Mouse (Mus musculus): Measurements from ENCODE around the gene 9530053A07Rik. TPM values are rescaled to one million over a fixed set of nuclear protein-coding genes. Genes with fewer than 3 reads are reported as not detected.
A peak's percentile ranks its signal among the peaks of the same experiment; 100 is the strongest.

9530053A07Rik gene
- total and polyA plus RNA-seq, 3 experiments, result 0.08 TPM; not detected in 2

DNA sequence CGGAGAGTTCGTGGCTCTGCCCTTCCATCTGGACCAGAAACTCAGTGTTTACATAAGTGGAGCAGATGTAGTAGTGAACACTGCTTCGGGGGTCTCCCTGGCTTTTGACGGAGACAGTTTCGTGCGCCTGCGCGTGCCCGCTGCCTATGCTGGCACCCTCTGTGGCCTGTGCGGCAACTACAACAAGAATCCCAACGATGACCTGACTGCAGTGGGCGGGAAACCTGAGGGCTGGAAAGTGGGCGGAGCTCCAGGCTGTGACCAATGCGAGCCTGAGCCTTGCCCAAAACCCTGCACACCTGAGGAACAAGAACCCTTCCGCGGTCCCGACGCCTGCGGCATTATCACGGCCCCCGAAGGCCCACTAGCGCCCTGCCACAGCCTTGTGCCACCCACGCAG lies 24.6 kb upstream of the 9530053A07Rik start:
- Histone ChIP-seq H3K4me3 (no peak overlapping the region), H3K36me3 (ENCODE audit: control insufficient read depth, insufficient read depth, low read length) (no peaks in the 10 kb centered on the region), H3K9ac (ENCODE audit: low read depth, low read length) (no peak overlapping the region), H3K27ac (no peak overlapping the region), H3K4me1 (ENCODE audit: control insufficient read depth, insufficient read depth, low read length) (no peaks in the 10 kb centered on the region), H3K27me3 (ENCODE audit: control insufficient read depth, insufficient read depth, low read length) (no peaks in the 10 kb centered on the region), H3K79me2 (replicated peaks; ENCODE audit: control insufficient read depth, insufficient read depth, low read length) (no peaks in the 10 kb centered on the region)
- DNase-seq, result no peak
- no peak for TF ChIP-seq POLR2A (IDR thresholded peaks at IDR 0.05; ENCODE audit: insufficient read depth, low read depth, low read length)
- no peak for TF ChIP-seq EP300 (IDR thresholded peaks at IDR 0.05; ENCODE audit: insufficient read depth, low read depth, low read length)
- no peak for TF ChIP-seq CTCF (IDR thresholded peaks at IDR 0.05)
- intact Hi-C loops (cut with DNase I), result no loop called here
- WGBS, result 11% methylated on average over 23 of the region's 23 CpGs

DNA sequence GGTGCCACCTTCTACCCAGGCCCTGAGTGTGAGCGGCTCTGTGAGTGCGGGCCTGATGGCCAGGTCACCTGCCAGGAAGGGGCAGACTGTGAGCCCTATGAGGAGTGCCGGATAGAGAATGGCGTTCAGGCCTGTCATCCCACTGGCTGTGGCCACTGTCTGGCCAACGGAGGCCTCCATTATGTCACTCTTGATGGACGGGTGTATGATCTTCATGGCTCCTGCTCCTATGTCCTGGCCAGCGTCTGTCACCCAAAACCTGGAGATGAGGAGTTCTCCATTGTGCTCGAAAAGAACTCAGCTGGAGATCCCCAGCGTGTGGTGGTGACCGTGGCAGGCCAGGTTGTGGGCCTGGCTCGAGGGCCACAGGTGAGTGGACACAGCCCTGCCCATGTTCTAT lies 23.0 kb upstream of the 9530053A07Rik start:
- Histone ChIP-seq H3K27me3 (ENCODE audit: control insufficient read depth, insufficient read depth, low read length) (no peaks in the 10 kb centered on the region), H3K79me2 (replicated peaks; ENCODE audit: control insufficient read depth, insufficient read depth, low read length) (no peaks in the 10 kb centered on the region), H3K9ac (ENCODE audit: low read depth, low read length) (no peak overlapping the region), H3K4me3 (no peak overlapping the region), H3K4me1 (ENCODE audit: control insufficient read depth, insufficient read depth, low read length) (no peaks in the 10 kb centered on the region), H3K36me3 (ENCODE audit: control insufficient read depth, insufficient read depth, low read length) (no peaks in the 10 kb centered on the region), H3K27ac (no peak overlapping the region)
- intact Hi-C loops (cut with DNase I), result loop anchor here (2.0 kb wide), 1 partner anchor 51 kb away; no protein-coding TSS in a partner anchor
- WGBS, result 81% methylated on average over 11 of the region's 11 CpGs
- no peak for TF ChIP-seq EP300 (IDR thresholded peaks at IDR 0.05; ENCODE audit: insufficient read depth, low read depth, low read length)
- TF ChIP-seq CTCF (IDR thresholded peaks at IDR 0.05), result no peak
- TF ChIP-seq POLR2A (IDR thresholded peaks at IDR 0.05; ENCODE audit: insufficient read depth, low read depth, low read length), result no peak
- DNase-seq, result no peak

- Histone ChIP-seq H3K36me3 (ENCODE audit: control insufficient read depth, insufficient read depth, low read length) (no peaks in the 10 kb centered on the region), H3K79me2 (replicated peaks; ENCODE audit: control insufficient read depth, insufficient read depth, low read length) (no peaks in the 10 kb centered on the region), H3K27me3 (ENCODE audit: control insufficient read depth, insufficient read depth, low read length) (no peaks in the 10 kb centered on the region), H3K4me3 (no peak overlapping the region), H3K4me1 (ENCODE audit: control insufficient read depth, insufficient read depth, low read length) (no peaks in the 10 kb centered on the region), H3K9ac (ENCODE audit: low read depth, low read length) (no peak overlapping the region), H3K27ac (no peak overlapping the region)
- intact Hi-C loops (cut with DNase I), result no loop called here
- DNase-seq, result no peak
- no peak for TF ChIP-seq EP300 (IDR thresholded peaks at IDR 0.05; ENCODE audit: insufficient read depth, low read depth, low read length)
- TF ChIP-seq POLR2A (IDR thresholded peaks at IDR 0.05; ENCODE audit: insufficient read depth, low read depth, low read length), result no peak
- TF ChIP-seq CTCF (IDR thresholded peaks at IDR 0.05), result no peak
- WGBS, result 53% methylated on average over 2 of the region's 2 CpGs
These were observed 14.6 kb upstream of the 9530053A07Rik start for GRCm38 (mm10) chr7:28114648-28115047.

- Histone ChIP-seq H3K4me3 (no peak overlapping the region), H3K4me1 (ENCODE audit: control insufficient read depth, insufficient read depth, low read length) (no peaks in the 10 kb centered on the region), H3K27me3 (ENCODE audit: control insufficient read depth, insufficient read depth, low read length) (no peaks in the 10 kb centered on the region), H3K27ac (no peak overlapping the region), H3K79me2 (replicated peaks; ENCODE audit: control insufficient read depth, insufficient read depth, low read length) (no peaks in the 10 kb centered on the region), H3K9ac (ENCODE audit: low read depth, low read length) (no peak overlapping the region), H3K36me3 (ENCODE audit: control insufficient read depth, insufficient read depth, low read length) (no peaks in the 10 kb centered on the region)
- TF ChIP-seq POLR2A (IDR thresholded peaks at IDR 0.05; ENCODE audit: insufficient read depth, low read depth, low read length), result no peak
- peak; percentile 63 for TF ChIP-seq CTCF (IDR thresholded peaks at IDR 0.05)
- intact Hi-C loops (cut with DNase I), result no loop called here
- DNase-seq, result no peak
- 60% methylated on average over 5 of the region's 5 CpGs for WGBS
These were observed 8.3 kb downstream of the 9530053A07Rik start for GRCm38 (mm10) chr7:28137613-28138012.

DNA sequence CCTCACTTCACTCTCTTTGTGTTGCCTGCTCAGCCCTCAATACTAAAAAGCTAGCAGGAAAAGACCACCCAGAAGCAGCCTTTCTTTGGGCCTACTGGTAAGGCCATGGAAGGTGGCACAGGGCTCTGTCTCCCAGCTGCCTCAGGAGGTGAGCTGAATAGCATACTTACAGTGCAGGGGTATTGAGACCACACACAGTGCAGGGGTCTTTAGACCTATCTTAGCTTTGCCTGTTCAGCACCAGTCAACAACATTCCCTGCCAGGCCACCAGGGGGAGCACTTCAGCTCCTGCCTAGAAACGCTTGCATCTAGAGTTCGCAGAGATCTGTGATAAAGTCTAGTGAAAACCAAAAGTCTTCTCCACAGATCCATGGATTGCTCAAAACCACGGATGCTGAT lies 19.0 kb downstream of the 9530053A07Rik start:
- Histone ChIP-seq H3K27me3 (ENCODE audit: control insufficient read depth, insufficient read depth, low read length) (no peaks in the 10 kb centered on the region; the same call in 1 of the 2 replicates), H3K4me3 (no peak overlapping the region), H3K36me3 (ENCODE audit: control insufficient read depth, insufficient read depth, low read length) (no peaks in the 10 kb centered on the region), H3K9ac (ENCODE audit: low read depth, low read length) (no peak overlapping the region), H3K27ac (no peak overlapping the region), H3K79me2 (replicated peaks; ENCODE audit: control insufficient read depth, insufficient read depth, low read length) (no peaks in the 10 kb centered on the region), H3K4me1 (ENCODE audit: control insufficient read depth, insufficient read depth, low read length) (no peaks in the 10 kb centered on the region)
- WGBS, result 10% methylated on average over 3 of the region's 3 CpGs
- no peak for TF ChIP-seq POLR2A (IDR thresholded peaks at IDR 0.05; ENCODE audit: insufficient read depth, low read depth, low read length)
- TF ChIP-seq CTCF (IDR thresholded peaks at IDR 0.05), result peak; percentile 98
- TF ChIP-seq EP300 (IDR thresholded peaks at IDR 0.05; ENCODE audit: insufficient read depth, low read depth, low read length), result 0 out of 2 replicates have a peak, but pooled peaks have one; percentile 31
- peak; percentile 44 to 77 for DNase-seq
- intact Hi-C loops (cut with DNase I), result loop anchor here (1.0 to 5.0 kb wide), 4 partner anchors 20 to 151 kb away; partner anchors contain the start of gene Psmc4

GRCm38 (mm10) chr7:28149841-28150240 lies 20.6 kb downstream of the 9530053A07Rik start:
- no peak overlapping the region for H3K9ac ChIP-seq (ENCODE audit: low read depth, low read length)
- TF ChIP-seq CTCF (IDR thresholded peaks at IDR 0.05) (no peak), EP300 (IDR thresholded peaks at IDR 0.05; ENCODE audit: insufficient read depth, low read depth, low read length) (no peak), POLR2A (IDR thresholded peaks at IDR 0.05; ENCODE audit: insufficient read depth, low read depth, low read length) (no peak)
- H3K27ac ChIP-seq, result no peak overlapping the region
- H3K36me3 ChIP-seq (ENCODE audit: control insufficient read depth, insufficient read depth, low read length), result no peaks in the 10 kb centered on the region
- H3K27me3 ChIP-seq (ENCODE audit: control insufficient read depth, insufficient read depth, low read length), result no peaks in the 10 kb centered on the region; the same call in 1 of the 2 replicates
- no peak overlapping the region for H3K4me3 ChIP-seq
- WGBS, result 65% methylated on average over 1 of the region's 1 CpGs
- DNase-seq, result no peak
- intact Hi-C loops (cut with DNase I), result loop anchor here (2.0 to 5.0 kb wide), 2 partner anchors 65 to 98 kb away; partner anchors contain the start of gene Psmc4
- H3K79me2 ChIP-seq (replicated peaks; ENCODE audit: control insufficient read depth, insufficient read depth, low read length), result no peaks in the 10 kb centered on the region
- no peaks in the 10 kb centered on the region for H3K4me1 ChIP-seq (ENCODE audit: control insufficient read depth, insufficient read depth, low read length)

All from heart, adult 2 months (tissue).